Mouse (Mus musculus) liver, embryonic 15.5 days (tissue): ENCODE data around the gene Gjb3. TPM values are rescaled to one million over a fixed set of nuclear protein-coding genes. Genes with fewer than 3 reads are reported as not detected.
A peak's percentile ranks its signal among the peaks of the same experiment; 100 is the strongest.

Experiments used
- ATAC-seq: fragments of 200-750 bp; cut with Nextera tagmentation; 2 replicates; pipeline ENCODE4 v1.8.0; 2017; ENCODE audit warnings: moderate number of reproducible peaks, mild to moderate bottlenecking, moderate library complexity; ENCODE audit not compliant: insufficient read depth
- H3K27ac ChIP-seq: fragments of 300-500 bp; sonication (generic); replicated peaks from 2 replicates; pipeline ENCODE4 v1.5.1; 2015; ENCODE audit warnings: mild to moderate bottlenecking, inconsistent platforms
- H3K27me3 ChIP-seq: fragments of 300-500 bp; sonication (generic); 2 replicates; pipeline ENCODE4 v1.6.1; 2015; ENCODE audit warnings: mild to moderate bottlenecking, inconsistent platforms
- H3K36me3 ChIP-seq: fragments of 300-500 bp; sonication (generic); replicated peaks from 2 replicates; pipeline ENCODE4 v1.6.1; 2015; ENCODE audit warnings: moderate library complexity, mild to moderate bottlenecking, inconsistent platforms
- H3K4me1 ChIP-seq: fragments of 300-500 bp; sonication (generic); replicated peaks from 2 replicates; pipeline ENCODE4 v1.6.1; 2015; ENCODE audit warnings: inconsistent platforms
- H3K4me2 ChIP-seq: fragments of 300-500 bp; sonication (generic); 2 replicates; pipeline ENCODE4 v1.6.1; 2015; ENCODE audit warnings: moderate library complexity, mild to moderate bottlenecking, inconsistent platforms
- H3K4me3 ChIP-seq: fragments of 300-500 bp; sonication (generic); replicated peaks from 2 replicates; pipeline ENCODE4 v1.5.1; 2015; ENCODE audit warnings: mild to moderate bottlenecking, inconsistent platforms
- H3K9ac ChIP-seq: fragments of 300-500 bp; sonication (generic); 2 replicates; pipeline ENCODE4 v1.6.1; 2015; ENCODE audit warnings: moderate library complexity, mild to moderate bottlenecking, inconsistent platforms
- H3K9me3 ChIP-seq: fragments of 300-500 bp; sonication (generic); replicated peaks from 2 replicates; pipeline ENCODE4 v1.6.1; 2016; ENCODE audit warnings: inconsistent platforms
- WGBS: fragments of 180-500 bp; shearing (Covaris S2); methylation state at CpG from one replicate; pipeline ENCODE4 v1.1.7; 2015; ENCODE audit warnings: mixed read lengths; ENCODE audit not compliant: insufficient replicate concordance; 5-methylcytosine and 5-hydroxymethylcytosine counted together
- polyA plus RNA-seq: library from polyadenylated mRNA; unstranded; fragments of >200 nt; fragmentation: Nextera tagmentation; extraction: Ambion mirVana; gene quantifications from 2 replicates; pipeline ENCODE4 v1.2.1, GENCODE M21; 2015

Gjb3 gene
- polyA plus RNA-seq, 1 experiment from 2014 or later: 0.24 TPM

GRCm38 (mm10) chr4:127317143-127317542, 13.5 kb downstream of the Gjb3 start:
- Histone ChIP-seq H3K9me3 (no peaks in the 10 kb centered on the region), H3K27ac (no peak overlapping the region), H3K4me3 (no peak overlapping the region), H3K4me1 (no peaks in the 10 kb centered on the region), H3K27me3 (peaks cover 27% of the 10 kb centered on the region), H3K9ac (no peak overlapping the region), H3K36me3 (no peaks in the 10 kb centered on the region), H3K4me2 (no peak overlapping the region)
- 49% methylated on average over 4 of the region's 4 CpGs for WGBS
- ATAC-seq: no peak

DNA sequence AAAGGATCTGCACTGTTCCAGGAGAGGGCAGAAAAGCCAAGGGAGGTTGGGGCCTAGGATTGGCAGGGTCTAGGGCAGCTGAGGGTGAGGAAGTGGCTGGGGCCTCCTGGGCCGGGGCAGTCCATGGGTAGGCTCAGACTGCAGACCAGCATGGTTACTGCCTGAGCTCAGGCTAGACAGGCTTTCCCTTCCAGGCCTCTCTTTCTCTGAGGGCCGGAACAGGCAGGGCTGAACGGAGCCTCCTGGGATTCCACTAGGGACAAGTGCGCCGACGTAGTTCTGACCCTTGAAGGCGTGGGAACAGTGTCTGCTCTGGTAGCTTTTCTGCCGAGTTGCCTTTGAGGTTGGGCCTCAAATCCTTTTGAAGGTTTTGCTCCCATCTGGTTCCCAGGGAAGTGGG, 14.9 kb downstream of the Gjb3 start:
- peaks cover 32% of the 10 kb centered on the region for H3K27me3 ChIP-seq
- no peak for ATAC-seq
- 70% methylated on average over 8 of the region's 8 CpGs for WGBS

DNA sequence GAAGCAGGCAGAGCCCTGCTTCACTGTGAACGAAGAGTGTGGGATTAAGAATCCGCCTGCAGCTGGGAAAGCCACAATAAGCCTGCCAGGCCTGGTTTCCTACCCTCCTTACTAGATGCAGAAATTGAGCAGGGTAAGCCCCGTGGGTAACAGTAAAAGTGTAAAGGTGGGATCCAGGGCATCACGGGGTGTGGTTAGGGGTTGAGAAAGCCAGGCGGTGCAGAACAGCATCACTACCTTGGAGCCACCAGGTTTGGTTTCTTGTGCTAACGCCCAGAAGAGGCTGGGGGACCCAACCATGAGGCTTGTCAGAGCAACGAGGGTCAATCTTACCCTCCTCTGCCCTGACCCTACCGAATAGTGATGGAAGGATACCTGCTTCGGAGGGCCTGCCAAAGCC, 16.1 kb downstream of the Gjb3 start:
- H3K4me2 ChIP-seq: no peak overlapping the region
- no peak for ATAC-seq
- no peaks in the 10 kb centered on the region for H3K4me1 ChIP-seq
- no peaks in the 10 kb centered on the region for H3K36me3 ChIP-seq
- no peak overlapping the region for H3K27ac ChIP-seq
- no peak overlapping the region for H3K9ac ChIP-seq
- H3K4me3 ChIP-seq: no peak overlapping the region
- WGBS: 41% methylated on average over 9 of the region's 9 CpGs
- H3K9me3 ChIP-seq: no peaks in the 10 kb centered on the region
- peaks cover 32% of the 10 kb centered on the region for H3K27me3 ChIP-seq

More for the DNA sequence above, 14.9 kb downstream of the Gjb3 start:
- Histone ChIP-seq H3K36me3 (no peaks in the 10 kb centered on the region), H3K4me3 (no peak overlapping the region), H3K9ac (no peak overlapping the region), H3K27ac (no peak overlapping the region), H3K9me3 (no peaks in the 10 kb centered on the region), H3K4me1 (no peaks in the 10 kb centered on the region), H3K4me2 (no peak overlapping the region)

GRCm38 (mm10) chr4:127313861-127314260, 16.8 kb downstream of the Gjb3 start, which contains the start of gene Gja4:
Gene Gja4, minus strand, starts transcription at chr4:127314039.
- Histone ChIP-seq H3K4me2 (peak within 1 kb of the TSS; percentile 67), H3K4me1 (no peaks in the 10 kb centered on the region), H3K4me3 (peak within 1 kb of the TSS; percentile 30), H3K9me3 (no peaks in the 10 kb centered on the region), H3K36me3 (no peaks in the 10 kb centered on the region), H3K27ac (no peak within 1 kb of the TSS), H3K9ac (no peak within 1 kb of the TSS), H3K27me3 (peaks cover 32% of the 10 kb centered on the region)
- ATAC-seq: peak; percentile 37
- under 1% methylated on average over 25 of the region's 25 CpGs for WGBS

DNA sequence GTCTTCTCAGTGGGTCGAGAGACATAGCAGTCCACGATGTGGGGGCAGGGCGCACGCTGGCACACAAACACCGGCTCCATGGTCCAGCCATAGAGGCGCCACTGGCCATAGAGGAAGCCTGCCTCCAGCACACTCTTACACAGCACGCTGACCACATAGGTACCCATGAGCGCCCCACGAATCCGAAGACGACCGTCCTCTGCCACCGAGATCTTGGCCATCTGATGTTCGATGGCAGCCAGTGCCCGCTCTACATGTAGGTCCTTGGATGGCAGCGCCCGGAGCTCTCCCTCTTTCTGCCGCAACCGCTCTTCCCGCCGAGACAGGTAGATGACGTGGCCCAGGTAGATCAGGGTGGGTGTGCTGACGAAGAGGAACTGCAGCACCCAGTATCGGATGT, 18.3 kb downstream of the Gjb3 start:
- Histone ChIP-seq H3K27ac (no peak overlapping the region), H3K4me1 (no peaks in the 10 kb centered on the region), H3K4me3 (no peak overlapping the region), H3K36me3 (no peaks in the 10 kb centered on the region), H3K9ac (no peak overlapping the region), H3K27me3 (peaks cover 32% of the 10 kb centered on the region), H3K4me2 (no peak overlapping the region), H3K9me3 (no peaks in the 10 kb centered on the region)
- 54% methylated on average over 24 of the region's 24 CpGs for WGBS
- no peak for ATAC-seq

DNA sequence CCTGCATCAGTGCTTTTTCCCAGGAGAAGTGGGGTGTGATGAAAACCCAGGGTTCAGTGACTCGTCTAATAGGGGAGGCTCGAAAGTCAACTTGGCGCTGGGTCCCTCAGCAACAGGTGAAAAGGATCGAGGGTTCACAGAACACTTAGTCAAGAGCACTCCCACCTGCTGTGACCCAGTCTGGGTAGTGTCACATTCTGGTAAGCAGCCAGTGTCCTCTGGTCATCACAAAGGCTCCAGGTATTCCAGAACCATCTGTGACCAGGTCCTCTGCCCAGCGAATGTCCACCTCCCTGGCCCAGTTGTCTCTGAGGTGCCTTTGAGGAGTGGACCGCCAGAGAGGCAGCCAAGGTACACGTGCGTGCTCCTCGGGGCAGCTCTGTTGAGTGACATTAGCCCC, 19.1 kb downstream of the Gjb3 start:
- no peak overlapping the region for H3K9ac ChIP-seq
- no peaks in the 10 kb centered on the region for H3K9me3 ChIP-seq
- H3K27me3 ChIP-seq: peaks cover 32% of the 10 kb centered on the region
- H3K36me3 ChIP-seq: no peaks in the 10 kb centered on the region
- no peak overlapping the region for H3K4me3 ChIP-seq
- no peak for ATAC-seq
- H3K4me2 ChIP-seq: no peak overlapping the region
- no peak overlapping the region for H3K27ac ChIP-seq
- 59% methylated on average over 9 of the region's 9 CpGs for WGBS
- H3K4me1 ChIP-seq: no peaks in the 10 kb centered on the region

DNA sequence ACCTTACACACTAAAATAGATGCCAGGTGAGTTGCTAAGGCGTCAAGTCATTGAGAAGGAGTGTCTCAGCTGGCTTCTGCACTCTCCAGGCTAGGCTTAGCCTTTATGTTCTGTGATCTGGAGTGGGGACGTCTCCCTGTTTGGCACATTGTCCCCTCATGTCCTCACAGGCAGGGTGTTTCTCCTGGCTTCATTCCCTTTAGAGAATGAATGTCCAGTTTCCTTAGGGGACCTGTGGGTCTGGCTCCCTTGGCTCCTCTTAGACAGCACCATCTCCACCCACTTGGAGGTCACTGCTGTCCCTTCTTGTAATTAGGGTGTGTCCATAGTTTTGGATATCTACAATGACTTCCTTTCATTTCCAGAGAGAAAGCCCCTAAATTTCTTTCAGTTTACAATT, 23.7 kb downstream of the Gjb3 start:
- ATAC-seq: no peak
- Histone ChIP-seq H3K4me3 (no peak overlapping the region), H3K27me3 (peaks cover 3% of the 10 kb centered on the region; the same call in 1 of the 2 replicates), H3K27ac (no peak overlapping the region), H3K9ac (no peak overlapping the region), H3K36me3 (no peaks in the 10 kb centered on the region), H3K9me3 (no peaks in the 10 kb centered on the region), H3K4me2 (no peak overlapping the region), H3K4me1 (no peaks in the 10 kb centered on the region)
- 51% methylated on average over 2 of the region's 2 CpGs for WGBS

- Histone ChIP-seq H3K9me3 (no peaks in the 10 kb centered on the region), H3K27me3 (no peaks in the 10 kb centered on the region; the same call in 1 of the 2 replicates), H3K9ac (no peak overlapping the region), H3K36me3 (no peaks in the 10 kb centered on the region), H3K4me3 (no peak overlapping the region), H3K27ac (no peak overlapping the region), H3K4me2 (no peak overlapping the region), H3K4me1 (no peaks in the 10 kb centered on the region)
- no peak for ATAC-seq
- WGBS: 39% methylated on average over 3 of the region's 3 CpGs
These were observed 26.8 kb downstream of the Gjb3 start for GRCm38 (mm10) chr4:127303796-127304195.

DNA sequence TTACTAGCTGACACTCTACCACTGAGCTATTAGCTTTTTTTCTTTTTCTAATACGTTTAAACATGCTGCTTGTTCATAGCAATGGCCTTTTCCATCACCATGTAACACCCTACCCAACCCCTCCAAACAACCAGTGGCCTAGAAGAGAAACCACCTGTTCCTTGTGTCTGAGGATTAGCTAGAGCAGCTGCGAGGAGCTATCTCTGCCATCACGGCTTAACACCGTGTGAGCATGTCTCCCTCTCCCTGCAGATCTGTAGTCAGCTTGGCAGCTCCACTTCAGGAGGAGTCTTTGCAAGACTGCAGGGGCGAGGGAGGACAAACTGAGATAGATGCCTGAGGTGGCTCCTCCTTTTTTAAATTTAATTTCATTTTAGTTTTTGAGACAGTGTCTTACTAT, 30.1 kb downstream of the Gjb3 start:
- no peaks in the 10 kb centered on the region for H3K4me1 ChIP-seq
- no peak for ATAC-seq
- H3K9ac ChIP-seq: no peak overlapping the region
- no peaks in the 10 kb centered on the region for H3K36me3 ChIP-seq
- H3K27me3 ChIP-seq: no peaks in the 10 kb centered on the region
- no peak overlapping the region for H3K27ac ChIP-seq
- no peak overlapping the region for H3K4me2 ChIP-seq
- no peaks in the 10 kb centered on the region for H3K9me3 ChIP-seq
- H3K4me3 ChIP-seq: no peak overlapping the region
- 56% methylated on average over 5 of the region's 5 CpGs for WGBS

GRCm38 (mm10) chr4:127292631-127293030, 38.0 kb downstream of the Gjb3 start:
- no peaks in the 10 kb centered on the region for H3K36me3 ChIP-seq
- ATAC-seq: no peak
- H3K9me3 ChIP-seq: no peaks in the 10 kb centered on the region
- WGBS: 63% methylated on average over 5 of the region's 5 CpGs
- no peak overlapping the region for H3K4me3 ChIP-seq
- H3K9ac ChIP-seq: no peak overlapping the region
- H3K4me2 ChIP-seq: no peak overlapping the region
- H3K27me3 ChIP-seq: no peaks in the 10 kb centered on the region
- no peak overlapping the region for H3K27ac ChIP-seq
- no peaks in the 10 kb centered on the region for H3K4me1 ChIP-seq

GRCm38 (mm10) chr4:127289039-127289548, 41.5 kb downstream of the Gjb3 start:
- Histone ChIP-seq H3K36me3 (no peaks in the 10 kb centered on the region), H3K4me3 (no peak overlapping the region), H3K9me3 (no peaks in the 10 kb centered on the region), H3K4me2 (no peak overlapping the region), H3K27me3 (no peaks in the 10 kb centered on the region), H3K4me1 (no peaks in the 10 kb centered on the region), H3K9ac (no peak overlapping the region), H3K27ac (no peak overlapping the region)
- ATAC-seq: no peak
- 49% methylated on average over 6 of the region's 6 CpGs for WGBS

DNA sequence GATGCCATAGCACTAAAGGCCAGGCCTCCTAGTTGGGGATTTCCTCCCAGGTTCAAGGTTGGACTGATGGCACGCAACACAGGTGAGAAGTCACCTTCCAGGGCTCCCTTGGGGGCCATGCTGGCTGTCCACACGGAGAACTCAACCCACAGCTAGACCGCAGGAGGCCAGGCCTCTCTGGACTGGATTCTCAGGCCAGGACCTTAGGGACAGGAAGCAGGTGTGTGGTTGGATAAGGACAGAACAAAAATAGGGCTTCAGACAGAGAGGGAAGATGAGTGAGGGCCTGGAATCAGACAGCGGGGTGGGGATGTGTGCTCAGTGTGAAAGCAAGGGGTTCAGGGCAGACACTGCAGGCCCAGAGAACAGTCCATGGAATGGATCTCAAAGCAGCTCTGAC, 43.7 kb downstream of the Gjb3 start:
- 28% methylated on average over 4 of the region's 4 CpGs for WGBS

More for the DNA sequence above, 43.7 kb downstream of the Gjb3 start:
- H3K36me3 ChIP-seq: no peaks in the 10 kb centered on the region
- H3K27me3 ChIP-seq: no peaks in the 10 kb centered on the region
- H3K4me2 ChIP-seq: no peak overlapping the region
- no peak overlapping the region for H3K27ac ChIP-seq
- no peak overlapping the region for H3K9ac ChIP-seq
- H3K4me3 ChIP-seq: no peak overlapping the region
- H3K9me3 ChIP-seq: no peaks in the 10 kb centered on the region
- ATAC-seq: no peak
- no peaks in the 10 kb centered on the region for H3K4me1 ChIP-seq
